Mouse (Mus musculus) forebrain, embryonic 12.5 days (tissue): Measurements from ENCODE around the gene Dscam. TPM values are rescaled to one million over a fixed set of nuclear protein-coding genes. Genes with fewer than 3 reads are reported as not detected.

Experiments
- ATAC-seq: fragments of 200-750 bp; cut with Nextera tagmentation; 2 replicates; pipeline ENCODE4 v1.8.0; 2017; ENCODE audit warnings: moderate TSS enrichment; ENCODE audit not compliant: low FRiP score
- H3K27ac ChIP-seq: fragments of 300-500 bp; sonication (generic); 2 replicates; pipeline ENCODE4 v1.5.1; 2016; ENCODE audit warnings: mild to moderate bottlenecking
- H3K27me3 ChIP-seq: fragments of 300-500 bp; sonication (generic); 2 replicates; pipeline ENCODE4 v1.6.1; 2016; ENCODE audit warnings: mild to moderate bottlenecking
- H3K36me3 ChIP-seq: fragments of 300-500 bp; sonication (generic); replicated peaks from 2 replicates; pipeline ENCODE4 v1.6.1; 2016; ENCODE audit warnings: mild to moderate bottlenecking
- H3K4me1 ChIP-seq: fragments of 300-500 bp; sonication (generic); 2 replicates; pipeline ENCODE4 v1.6.1; 2016
- H3K4me2 ChIP-seq: fragments of 300-500 bp; sonication (generic); 2 replicates; pipeline ENCODE4 v1.6.1; 2016; ENCODE audit warnings: mild to moderate bottlenecking, moderate library complexity
- H3K4me3 ChIP-seq: fragments of 300-500 bp; sonication (generic); replicated peaks from 2 replicates; pipeline ENCODE4 v1.5.1; 2016; ENCODE audit warnings: mild to moderate bottlenecking
- H3K9ac ChIP-seq: fragments of 300-500 bp; sonication (generic); 2 replicates; pipeline ENCODE4 v1.6.1; 2016; ENCODE audit warnings: mild to moderate bottlenecking
- H3K9me3 ChIP-seq: fragments of 300-500 bp; sonication (generic); 2 replicates; pipeline ENCODE4 v1.6.1; 2016
- WGBS: fragments of 180-500 bp; shearing (Covaris S2); methylation state at CpG from one replicate; pipeline ENCODE4 v1.1.7; 2016; 5-methylcytosine and 5-hydroxymethylcytosine counted together
- polyA plus RNA-seq: library from polyadenylated mRNA; unstranded; fragments of >200 nt; fragmentation: Nextera tagmentation; extraction: Ambion mirVana; gene quantifications from 2 replicates; pipeline ENCODE4 v1.2.1, GENCODE M21; 2016

Dscam gene
- polyA plus RNA-seq, 1 experiment from 2014 or later, result 2.6 TPM

- Histone ChIP-seq H3K36me3 (no peaks in the 10 kb centered on the region), H3K9ac (no peak overlapping the region), H3K4me3 (no peak overlapping the region), H3K27me3 (no peaks in the 10 kb centered on the region), H3K9me3 (no peaks in the 10 kb centered on the region), H3K27ac (no peak overlapping the region), H3K4me2 (no peak overlapping the region), H3K4me1 (no peaks in the 10 kb centered on the region)
- WGBS, result 86% methylated on average over 3 of the region's 3 CpGs
- no peak for ATAC-seq
These were observed 571.0 kb downstream of the Dscam start for GRCm38 (mm10) chr16:96599401-96600060.

GRCm38 (mm10) chr16:96575841-96576240 is 594.7 kb downstream of the Dscam start:
- no peak for ATAC-seq
- no peaks in the 10 kb centered on the region for H3K4me1 ChIP-seq
- H3K27me3 ChIP-seq, result no peaks in the 10 kb centered on the region
- H3K36me3 ChIP-seq, result no peaks in the 10 kb centered on the region
- no peak overlapping the region for H3K4me2 ChIP-seq
- H3K9me3 ChIP-seq, result no peaks in the 10 kb centered on the region
- H3K4me3 ChIP-seq, result no peak overlapping the region
- no peak overlapping the region for H3K27ac ChIP-seq
- H3K9ac ChIP-seq, result no peak overlapping the region
- 86% methylated on average over 5 of the region's 5 CpGs for WGBS

- no peak overlapping the region for H3K4me2 ChIP-seq
- H3K9me3 ChIP-seq, result no peaks in the 10 kb centered on the region
- H3K36me3 ChIP-seq, result no peaks in the 10 kb centered on the region
- ATAC-seq, result no peak
- no peak overlapping the region for H3K9ac ChIP-seq
- 82% methylated on average over 3 of the region's 3 CpGs for WGBS
- H3K27me3 ChIP-seq, result no peaks in the 10 kb centered on the region
- H3K27ac ChIP-seq, result no peak overlapping the region
- no peak overlapping the region for H3K4me3 ChIP-seq
- H3K4me1 ChIP-seq, result peaks cover 6% of the 10 kb centered on the region
These were observed 603.1 kb downstream of the Dscam start for GRCm38 (mm10) chr16:96567428-96567827.

- H3K4me3 ChIP-seq, result no peak overlapping the region
- H3K27ac ChIP-seq, result no peak overlapping the region
- peaks cover 6% of the 10 kb centered on the region for H3K4me1 ChIP-seq
- 33% methylated on average over 8 of the region's 8 CpGs for WGBS
- no peak for ATAC-seq
- no peaks in the 10 kb centered on the region for H3K36me3 ChIP-seq
- no peak overlapping the region for H3K9ac ChIP-seq
- no peak overlapping the region for H3K4me2 ChIP-seq
- no peaks in the 10 kb centered on the region for H3K27me3 ChIP-seq
- H3K9me3 ChIP-seq, result no peaks in the 10 kb centered on the region
These were observed 606.9 kb downstream of the Dscam start for GRCm38 (mm10) chr16:96563350-96564257.

GRCm38 (mm10) chr16:96559796-96560195 is 610.8 kb downstream of the Dscam start:
- ATAC-seq, result no peak
- Histone ChIP-seq H3K9ac (no peak overlapping the region), H3K27ac (no peak overlapping the region)

GRCm38 (mm10) chr16:96558341-96558740 is 612.2 kb downstream of the Dscam start:
- Histone ChIP-seq H3K36me3 (no peaks in the 10 kb centered on the region), H3K27me3 (no peaks in the 10 kb centered on the region), H3K9ac (no peak overlapping the region), H3K9me3 (no peaks in the 10 kb centered on the region), H3K27ac (no peak overlapping the region), H3K4me3 (no peak overlapping the region), H3K4me2 (no peak overlapping the region), H3K4me1 (no peaks in the 10 kb centered on the region; the same call in 1 of the 2 replicates)
- no peak for ATAC-seq
- WGBS, result 96% methylated on average over 1 of the region's 1 CpGs

More at GRCm38 (mm10) chr16:96559796-96560195, 610.8 kb downstream of the Dscam start:
- Histone ChIP-seq H3K4me1 (peaks cover 6% of the 10 kb centered on the region), H3K36me3 (no peaks in the 10 kb centered on the region), H3K9me3 (no peaks in the 10 kb centered on the region), H3K4me2 (no peak overlapping the region), H3K27me3 (no peaks in the 10 kb centered on the region), H3K4me3 (no peak overlapping the region)

- 96% methylated on average over 3 of the region's 3 CpGs for WGBS
- ATAC-seq, result no peak
These were observed 613.9 kb downstream of the Dscam start for GRCm38 (mm10) chr16:96556621-96557020.

GRCm38 (mm10) chr16:96555412-96555811 is 615.1 kb downstream of the Dscam start:
- no peaks in the 10 kb centered on the region for H3K36me3 ChIP-seq
- no peak overlapping the region for H3K4me2 ChIP-seq
- no peak for ATAC-seq
- no peak overlapping the region for H3K4me3 ChIP-seq
- H3K9me3 ChIP-seq, result no peaks in the 10 kb centered on the region
- no peaks in the 10 kb centered on the region for H3K27me3 ChIP-seq
- H3K9ac ChIP-seq, result no peak overlapping the region
- H3K4me1 ChIP-seq, result no peaks in the 10 kb centered on the region
- H3K27ac ChIP-seq, result no peak overlapping the region
- 81% methylated on average over 4 of the region's 4 CpGs for WGBS

More at GRCm38 (mm10) chr16:96556621-96557020, 613.9 kb downstream of the Dscam start:
- H3K4me1 ChIP-seq, result no peaks in the 10 kb centered on the region
- no peaks in the 10 kb centered on the region for H3K9me3 ChIP-seq
- no peak overlapping the region for H3K9ac ChIP-seq
- H3K36me3 ChIP-seq, result no peaks in the 10 kb centered on the region
- no peaks in the 10 kb centered on the region for H3K27me3 ChIP-seq
- H3K4me3 ChIP-seq, result no peak overlapping the region
- H3K4me2 ChIP-seq, result no peak overlapping the region
- H3K27ac ChIP-seq, result no peak overlapping the region

- Histone ChIP-seq H3K9me3 (no peaks in the 10 kb centered on the region), H3K4me3 (no peak overlapping the region), H3K4me2 (no peak overlapping the region), H3K4me1 (no peaks in the 10 kb centered on the region), H3K36me3 (no peaks in the 10 kb centered on the region), H3K27me3 (no peaks in the 10 kb centered on the region), H3K9ac (no peak overlapping the region), H3K27ac (no peak overlapping the region)
- 86% methylated on average over 2 of the region's 2 CpGs for WGBS
- ATAC-seq, result no peak
These were observed 617.9 kb downstream of the Dscam start for GRCm38 (mm10) chr16:96552680-96553079.

- WGBS, result 51% methylated on average over 2 of the region's 2 CpGs
- no peak overlapping the region for H3K9ac ChIP-seq
These were observed 629.5 kb downstream of the Dscam start for GRCm38 (mm10) chr16:96541056-96541455.

More at GRCm38 (mm10) chr16:96541056-96541455, 629.5 kb downstream of the Dscam start:
- Histone ChIP-seq H3K4me3 (no peak overlapping the region), H3K27me3 (no peaks in the 10 kb centered on the region), H3K4me1 (no peaks in the 10 kb centered on the region), H3K4me2 (no peak overlapping the region), H3K27ac (no peak overlapping the region), H3K36me3 (no peaks in the 10 kb centered on the region), H3K9me3 (no peaks in the 10 kb centered on the region)
- ATAC-seq, result no peak
